Mouse (Mus musculus) bone marrow macrophage, adult 2 months (primary cell): Measurements from ENCODE around the gene Stn1. TPM values are rescaled to one million over a fixed set of nuclear protein-coding genes. Genes with fewer than 3 reads are reported as not detected.

Experiments
- H3K27ac ChIP-seq: 2 replicates; pipeline ENCODE4 v1.5.1; 2012; ENCODE audit warnings: low read depth, low read length; ENCODE audit not compliant: insufficient read depth
- H3K4me1 ChIP-seq: 2 replicates; pipeline ENCODE4 v1.6.1; 2012; ENCODE audit warnings: low read length; ENCODE audit not compliant: control insufficient read depth, insufficient read depth
- H3K4me3 ChIP-seq: 2 replicates; pipeline ENCODE4 v1.5.1; 2012; ENCODE audit warnings: mild to moderate bottlenecking, low read length, moderate library complexity; ENCODE audit not compliant: insufficient read depth
- CTCF ChIP-seq: IDR thresholded peaks from 2 replicates; pipeline ENCODE4 v1.5.1; 2012; ENCODE audit warnings: low read depth, mild to moderate bottlenecking, low read length, moderate library complexity
- POLR2A ChIP-seq: IDR thresholded peaks from 2 replicates; pipeline ENCODE4 v1.6.1; 2012; ENCODE audit warnings: mild to moderate bottlenecking, low read depth, low read length, borderline replicate concordance
- polyA plus RNA-seq: library from polyadenylated mRNA; stranded (reverse); fragments of >200 nt; gene quantifications from 2 replicates; pipeline ENCODE4 v1.2.4, GENCODE M21; 2012; ENCODE audit not compliant: missing spikeins, insufficient read depth, insufficient read length

Stn1 gene
- polyA plus RNA-seq, 1 experiment, result 22.5 TPM

GRCm38 (mm10) chr19:47545528-47545927 is 8.2 kb upstream of the Stn1 start:
- TF ChIP-seq POLR2A (no peak), CTCF (no peak)
- Histone ChIP-seq H3K4me1 (0 out of 2 replicates have a peak, but pooled peaks cover 2% of the 10 kb centered on the region), H3K4me3 (no peak overlapping the region), H3K27ac (no peak overlapping the region)

GRCm38 (mm10) chr19:47545055-47545454 is 7.7 kb upstream of the Stn1 start:
- H3K4me1 ChIP-seq, result 0 out of 2 replicates have a peak, but pooled peaks cover 2% of the 10 kb centered on the region
- no peak for TF ChIP-seq CTCF
- TF ChIP-seq POLR2A, result no peak
- no peak overlapping the region for H3K4me3 ChIP-seq
- H3K27ac ChIP-seq, result no peak overlapping the region

GRCm38 (mm10) chr19:47542441-47542840 is 5.1 kb upstream of the Stn1 start:
- H3K27ac ChIP-seq, result no peak overlapping the region
- H3K4me1 ChIP-seq, result peaks cover 15% of the 10 kb centered on the region
- TF ChIP-seq CTCF (no peak), POLR2A (no peak)
- H3K4me3 ChIP-seq, result no peak overlapping the region

- Histone ChIP-seq H3K4me1 (peaks cover 26% of the 10 kb centered on the region), H3K27ac (0 out of 2 replicates have a peak overlapping the region, but pooled peaks have one; percentile 10), H3K4me3 (no peak overlapping the region)
- TF ChIP-seq POLR2A, result no peak
- TF ChIP-seq CTCF, result no peak
Observed at GRCm38 (mm10) chr19:47538801-47539200, 1.5 kb upstream of the Stn1 start.

- H3K27ac ChIP-seq, result no peak overlapping the region
- no peak overlapping the region for H3K4me3 ChIP-seq
- peaks cover 26% of the 10 kb centered on the region for H3K4me1 ChIP-seq
- TF ChIP-seq POLR2A, result no peak
- no peak for TF ChIP-seq CTCF
Observed at GRCm38 (mm10) chr19:47537879-47538278, 572 bp upstream of the Stn1 start.

- Histone ChIP-seq H3K4me3 (peak overlapping the region; percentile 58), H3K4me1 (peaks cover 27% of the 10 kb centered on the region), H3K27ac (peak overlapping the region; percentile 76)
- TF ChIP-seq CTCF, result no peak
- TF ChIP-seq POLR2A, result no peak
Observed at GRCm38 (mm10) chr19:47536521-47537299, 597 bp downstream of the Stn1 start.

GRCm38 (mm10) chr19:47534131-47534530 is 3.2 kb downstream of the Stn1 start:
- Histone ChIP-seq H3K27ac (no peak overlapping the region), H3K4me1 (peaks cover 36% of the 10 kb centered on the region), H3K4me3 (no peak overlapping the region)
- TF ChIP-seq CTCF (no peak), POLR2A (no peak)

GRCm38 (mm10) chr19:47532449-47532848 is 4.9 kb downstream of the Stn1 start:
- H3K27ac ChIP-seq, result no peak overlapping the region
- no peak overlapping the region for H3K4me3 ChIP-seq
- TF ChIP-seq CTCF (peak; percentile 27), POLR2A (no peak)
- peaks cover 23% of the 10 kb centered on the region for H3K4me1 ChIP-seq

- peak overlapping the region; percentile 79 for H3K27ac ChIP-seq
- peaks cover 16% of the 10 kb centered on the region for H3K4me1 ChIP-seq
- TF ChIP-seq POLR2A (no peak), CTCF (no peak)
- no peak overlapping the region for H3K4me3 ChIP-seq
Observed at GRCm38 (mm10) chr19:47531309-47531708, 6.0 kb downstream of the Stn1 start.

GRCm38 (mm10) chr19:47526239-47526986 is 10.9 kb downstream of the Stn1 start:
- Histone ChIP-seq H3K27ac (no peak overlapping the region), H3K4me1 (peaks cover 9% of the 10 kb centered on the region)

More at GRCm38 (mm10) chr19:47526239-47526986, 10.9 kb downstream of the Stn1 start:
- no peak overlapping the region for H3K4me3 ChIP-seq
- TF ChIP-seq CTCF (no peak), POLR2A (no peak)
